Mouse (Mus musculus): Measurements from ENCODE around the gene Casq2. TPM values are rescaled to one million over a fixed set of nuclear protein-coding genes. Genes with fewer than 3 reads are reported as not detected.

Casq2 gene
- polyA plus RNA-seq, 1 experiment from 2014 or later = 0.66 TPM

GRCm38 (mm10) chr3:102177837-102178615 lies 91.8 kb downstream of the Casq2 start:
- 94% methylated on average over 12 of the region's 12 CpGs for WGBS

GRCm38 (mm10) chr3:102179869-102180268 lies 93.7 kb downstream of the Casq2 start:
- Histone ChIP-seq H3K9me3 (ENCODE audit: control insufficient read depth, low read length) (no peaks in the 10 kb centered on the region), H3K27ac (ENCODE audit: low read depth) (no peak overlapping the region), H3K4me3 (ENCODE audit: low read depth, low read length) (no peak overlapping the region), H3K9ac (ENCODE audit: low read length) (no peak overlapping the region), H3K4me1 (replicated peaks; ENCODE audit: control insufficient read depth, insufficient read depth, low read length) (peaks cover 3% of the 10 kb centered on the region; the same call in 1 of the 2 replicates), H3K36me3 (ENCODE audit: control insufficient read depth, insufficient read depth, low read length) (peaks cover 30% of the 10 kb centered on the region), H3K4me2 (ENCODE audit: low read length) (no peak overlapping the region), H3K27me3 (replicated peaks; ENCODE audit: control insufficient read depth, insufficient read depth, low read length) (no peaks in the 10 kb centered on the region)
- ATAC-seq (replicated peaks; ENCODE audit: low FRiP score, low TSS enrichment, low read depth) (no peak), DNase-seq (ENCODE audit: low spot score) (no peak)
- 88% methylated on average over 4 of the region's 4 CpGs for WGBS

More at GRCm38 (mm10) chr3:102177837-102178615, 91.8 kb downstream of the Casq2 start:
- Histone ChIP-seq H3K27ac (ENCODE audit: low read depth) (no peak overlapping the region), H3K9me3 (ENCODE audit: control insufficient read depth, low read length) (no peaks in the 10 kb centered on the region), H3K36me3 (ENCODE audit: control insufficient read depth, insufficient read depth, low read length) (peaks cover 20% of the 10 kb centered on the region), H3K9ac (ENCODE audit: low read length) (no peak overlapping the region), H3K27me3 (replicated peaks; ENCODE audit: control insufficient read depth, insufficient read depth, low read length) (no peaks in the 10 kb centered on the region), H3K4me3 (ENCODE audit: low read depth, low read length) (no peak overlapping the region), H3K4me2 (ENCODE audit: low read length) (no peak overlapping the region), H3K4me1 (replicated peaks; ENCODE audit: control insufficient read depth, insufficient read depth, low read length) (peaks cover 3% of the 10 kb centered on the region; the same call in 1 of the 2 replicates)
- ATAC-seq (replicated peaks; ENCODE audit: low FRiP score, low TSS enrichment, low read depth) (no peak), DNase-seq (ENCODE audit: low spot score) (no peak)

- peaks cover 3% of the 10 kb centered on the region; the same call in 1 of the 2 replicates for H3K4me1 ChIP-seq (replicated peaks; ENCODE audit: control insufficient read depth, insufficient read depth, low read length)
- WGBS = 71% methylated on average over 7 of the region's 7 CpGs
- H3K4me2 ChIP-seq (ENCODE audit: low read length) = no peak overlapping the region
- H3K4me3 ChIP-seq (ENCODE audit: low read depth, low read length) = no peak overlapping the region
- H3K9me3 ChIP-seq (ENCODE audit: control insufficient read depth, low read length) = no peaks in the 10 kb centered on the region
- H3K9ac ChIP-seq (ENCODE audit: low read length) = no peak overlapping the region
- ATAC-seq (replicated peaks; ENCODE audit: low FRiP score, low TSS enrichment, low read depth) (no peak), DNase-seq (ENCODE audit: low spot score) (no peak)
- H3K36me3 ChIP-seq (ENCODE audit: control insufficient read depth, insufficient read depth, low read length) = peaks cover 35% of the 10 kb centered on the region
- no peaks in the 10 kb centered on the region for H3K27me3 ChIP-seq (replicated peaks; ENCODE audit: control insufficient read depth, insufficient read depth, low read length)
- H3K27ac ChIP-seq (ENCODE audit: low read depth) = no peak overlapping the region
Measured at GRCm38 (mm10) chr3:102180746-102181145, 94.5 kb downstream of the Casq2 start.

- no peak overlapping the region for H3K4me2 ChIP-seq (ENCODE audit: low read length)
- H3K9me3 ChIP-seq (ENCODE audit: control insufficient read depth, low read length) = no peaks in the 10 kb centered on the region
- no peak overlapping the region for H3K27ac ChIP-seq (ENCODE audit: low read depth)
- peaks cover 1% of the 10 kb centered on the region; the same call in 1 of the 2 replicates for H3K4me1 ChIP-seq (replicated peaks; ENCODE audit: control insufficient read depth, insufficient read depth, low read length)
- no peak overlapping the region for H3K9ac ChIP-seq (ENCODE audit: low read length)
- DNase-seq (ENCODE audit: low spot score) (no peak), ATAC-seq (replicated peaks; ENCODE audit: low FRiP score, low TSS enrichment, low read depth) (no peak)
- peaks cover 38% of the 10 kb centered on the region for H3K36me3 ChIP-seq (ENCODE audit: control insufficient read depth, insufficient read depth, low read length)
- H3K4me3 ChIP-seq (ENCODE audit: low read depth, low read length) = no peak overlapping the region
- 90% methylated on average over 4 of the region's 4 CpGs for WGBS
- H3K27me3 ChIP-seq (replicated peaks; ENCODE audit: control insufficient read depth, insufficient read depth, low read length) = no peaks in the 10 kb centered on the region
Measured at GRCm38 (mm10) chr3:102181191-102181590, 95.0 kb downstream of the Casq2 start.

- H3K27me3 ChIP-seq (replicated peaks; ENCODE audit: control insufficient read depth, insufficient read depth, low read length) = no peaks in the 10 kb centered on the region
- no peak overlapping the region for H3K4me3 ChIP-seq (ENCODE audit: low read depth, low read length)
- ATAC-seq (replicated peaks; ENCODE audit: low FRiP score, low TSS enrichment, low read depth) (no peak), DNase-seq (ENCODE audit: low spot score) (no peak)
- WGBS = 94% methylated on average over 2 of the region's 2 CpGs
- no peak overlapping the region for H3K27ac ChIP-seq (ENCODE audit: low read depth)
- H3K9me3 ChIP-seq (ENCODE audit: control insufficient read depth, low read length) = no peaks in the 10 kb centered on the region
- no peak overlapping the region for H3K9ac ChIP-seq (ENCODE audit: low read length)
- peaks cover 41% of the 10 kb centered on the region for H3K36me3 ChIP-seq (ENCODE audit: control insufficient read depth, insufficient read depth, low read length)
- no peaks in the 10 kb centered on the region; the same call in 1 of the 2 replicates for H3K4me1 ChIP-seq (replicated peaks; ENCODE audit: control insufficient read depth, insufficient read depth, low read length)
- H3K4me2 ChIP-seq (ENCODE audit: low read length) = no peak overlapping the region
Measured at GRCm38 (mm10) chr3:102182601-102183000, 96.4 kb downstream of the Casq2 start.

- 58% methylated on average over 5 of the region's 5 CpGs for WGBS
- ATAC-seq (replicated peaks; ENCODE audit: low FRiP score, low TSS enrichment, low read depth) (no peak), DNase-seq (ENCODE audit: low spot score) (no peak)
- no peak overlapping the region for H3K4me2 ChIP-seq (ENCODE audit: low read length)
- peaks cover 42% of the 10 kb centered on the region for H3K36me3 ChIP-seq (ENCODE audit: control insufficient read depth, insufficient read depth, low read length)
- H3K4me1 ChIP-seq (replicated peaks; ENCODE audit: control insufficient read depth, insufficient read depth, low read length) = no peaks in the 10 kb centered on the region; the same call in 1 of the 2 replicates
- no peak overlapping the region for H3K9ac ChIP-seq (ENCODE audit: low read length)
- H3K9me3 ChIP-seq (ENCODE audit: control insufficient read depth, low read length) = no peaks in the 10 kb centered on the region
- no peaks in the 10 kb centered on the region for H3K27me3 ChIP-seq (replicated peaks; ENCODE audit: control insufficient read depth, insufficient read depth, low read length)
- H3K27ac ChIP-seq (ENCODE audit: low read depth) = no peak overlapping the region
- H3K4me3 ChIP-seq (ENCODE audit: low read depth, low read length) = no peak overlapping the region
Measured at GRCm38 (mm10) chr3:102184721-102185120, 98.5 kb downstream of the Casq2 start.

- no peak overlapping the region for H3K4me3 ChIP-seq (ENCODE audit: low read depth, low read length)
- H3K9me3 ChIP-seq (ENCODE audit: control insufficient read depth, low read length) = no peaks in the 10 kb centered on the region
- WGBS = 82% methylated on average over 4 of the region's 4 CpGs
- DNase-seq (ENCODE audit: low spot score) = no peak
- peaks cover 10% of the 10 kb centered on the region for H3K4me1 ChIP-seq (replicated peaks; ENCODE audit: control insufficient read depth, insufficient read depth, low read length)
- no peaks in the 10 kb centered on the region for H3K27me3 ChIP-seq (replicated peaks; ENCODE audit: control insufficient read depth, insufficient read depth, low read length)
- ATAC-seq (replicated peaks; ENCODE audit: low FRiP score, low TSS enrichment, low read depth) = no peak
- no peak overlapping the region for H3K4me2 ChIP-seq (ENCODE audit: low read length)
- H3K9ac ChIP-seq (ENCODE audit: low read length) = no peak overlapping the region
- no peak overlapping the region for H3K27ac ChIP-seq (ENCODE audit: low read depth)
- H3K36me3 ChIP-seq (ENCODE audit: control insufficient read depth, insufficient read depth, low read length) = peaks cover 30% of the 10 kb centered on the region
Measured at GRCm38 (mm10) chr3:102187401-102187800, 101.2 kb downstream of the Casq2 start.

- 44% methylated on average over 6 of the region's 6 CpGs for WGBS
- Histone ChIP-seq H3K27ac (ENCODE audit: low read depth) (no peak overlapping the region), H3K4me2 (ENCODE audit: low read length) (no peak overlapping the region)
Measured at GRCm38 (mm10) chr3:102188972-102189371, 102.8 kb downstream of the Casq2 start.

GRCm38 (mm10) chr3:102190015-102190414 lies 103.8 kb downstream of the Casq2 start:
- H3K4me3 ChIP-seq (ENCODE audit: low read depth, low read length) = no peak overlapping the region
- H3K9ac ChIP-seq (ENCODE audit: low read length) = no peak overlapping the region
- H3K4me2 ChIP-seq (ENCODE audit: low read length) = no peak overlapping the region
- H3K36me3 ChIP-seq (ENCODE audit: control insufficient read depth, insufficient read depth, low read length) = peaks cover 15% of the 10 kb centered on the region; the same call in 1 of the 2 replicates
- no peaks in the 10 kb centered on the region for H3K27me3 ChIP-seq (replicated peaks; ENCODE audit: control insufficient read depth, insufficient read depth, low read length)
- H3K4me1 ChIP-seq (replicated peaks; ENCODE audit: control insufficient read depth, insufficient read depth, low read length) = peaks cover 36% of the 10 kb centered on the region
- peak overlapping the region; percentile 14; the same call in 1 of the 2 replicates for H3K27ac ChIP-seq (ENCODE audit: low read depth)
- DNase-seq (ENCODE audit: low spot score) (no peak), ATAC-seq (replicated peaks; ENCODE audit: low FRiP score, low TSS enrichment, low read depth) (no peak)
- 28% methylated on average over 4 of the region's 4 CpGs for WGBS
- no peaks in the 10 kb centered on the region for H3K9me3 ChIP-seq (ENCODE audit: control insufficient read depth, low read length)

More at GRCm38 (mm10) chr3:102188972-102189371, 102.8 kb downstream of the Casq2 start:
- Histone ChIP-seq H3K4me1 (replicated peaks; ENCODE audit: control insufficient read depth, insufficient read depth, low read length) (peaks cover 26% of the 10 kb centered on the region), H3K27me3 (replicated peaks; ENCODE audit: control insufficient read depth, insufficient read depth, low read length) (no peaks in the 10 kb centered on the region), H3K9me3 (ENCODE audit: control insufficient read depth, low read length) (no peaks in the 10 kb centered on the region), H3K9ac (ENCODE audit: low read length) (no peak overlapping the region), H3K36me3 (ENCODE audit: control insufficient read depth, insufficient read depth, low read length) (peaks cover 18% of the 10 kb centered on the region), H3K4me3 (ENCODE audit: low read depth, low read length) (no peak overlapping the region)
- ATAC-seq (replicated peaks; ENCODE audit: low FRiP score, low TSS enrichment, low read depth) (no peak), DNase-seq (ENCODE audit: low spot score) (no peak)
